Mouse (Mus musculus): ENCODE data around the gene Madd.

Madd gene

DNA sequence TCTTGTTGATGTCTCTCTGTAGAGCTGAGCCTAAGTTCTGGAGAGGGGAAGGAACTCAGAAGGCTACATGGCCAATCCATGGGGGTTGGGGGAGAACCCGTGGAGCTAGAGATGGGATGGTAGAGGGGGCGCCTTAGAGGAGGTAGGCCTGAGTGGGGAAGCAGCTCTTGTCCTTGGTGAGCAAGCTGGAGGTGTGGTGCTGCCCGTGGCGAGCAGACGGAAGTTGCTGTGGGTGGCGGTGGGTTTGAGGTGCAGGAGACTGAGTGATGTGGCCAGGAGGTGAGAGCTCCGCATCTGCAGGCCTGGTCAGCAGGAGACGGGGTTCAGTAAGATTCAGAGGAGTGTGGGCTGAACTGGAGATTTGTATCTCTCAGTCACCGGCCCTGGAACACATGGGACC, 96.2 kb downstream of the Madd start:
- no peak for DNase-seq

Measured in kidney, adult 11 months (tissue).